Mouse (Mus musculus) liver, embryonic 13.5 days (tissue): ENCODE measurements around the gene Cntn2. TPM values are rescaled to one million over a fixed set of nuclear protein-coding genes. Genes with fewer than 3 reads are reported as not detected.

ENCODE experiments used
- ATAC-seq: fragments of 200-750 bp; cut with Nextera tagmentation; 2 replicates; pipeline ENCODE4 v1.8.0; 2017; ENCODE audit warnings: low read depth, mild to moderate bottlenecking, moderate number of reproducible peaks, moderate library complexity
- DNase-seq: peaks from one replicate; pipeline ENCODE4 v3.0.0; 2022
- H3K27ac ChIP-seq: fragments of 300-500 bp; sonication (generic); 2 replicates; pipeline ENCODE4 v1.5.1; 2015; ENCODE audit warnings: moderate library complexity, mild to moderate bottlenecking, inconsistent platforms
- H3K27me3 ChIP-seq: fragments of 300-500 bp; sonication (generic); 2 replicates; pipeline ENCODE4 v1.6.1; 2015; ENCODE audit warnings: mild to moderate bottlenecking, inconsistent platforms
- H3K36me3 ChIP-seq: fragments of 300-500 bp; sonication (generic); 2 replicates; pipeline ENCODE4 v1.6.1; 2015; ENCODE audit warnings: mild to moderate bottlenecking, inconsistent platforms
- H3K4me1 ChIP-seq: fragments of 300-500 bp; sonication (generic); replicated peaks from 2 replicates; pipeline ENCODE4 v1.6.1; 2015; ENCODE audit warnings: inconsistent platforms
- H3K4me2 ChIP-seq: fragments of 300-500 bp; sonication (generic); 2 replicates; pipeline ENCODE4 v1.6.1; 2015; ENCODE audit warnings: inconsistent platforms, mild to moderate bottlenecking, moderate library complexity
- H3K4me3 ChIP-seq: fragments of 300-500 bp; sonication (generic); replicated peaks from 2 replicates; pipeline ENCODE4 v1.5.1; 2015; ENCODE audit warnings: mild to moderate bottlenecking, inconsistent platforms
- H3K9ac ChIP-seq: fragments of 300-500 bp; sonication (generic); 2 replicates; pipeline ENCODE4 v1.6.1; 2015; ENCODE audit warnings: mild to moderate bottlenecking, inconsistent platforms
- H3K9me3 ChIP-seq: fragments of 300-500 bp; sonication (generic); replicated peaks from 2 replicates; pipeline ENCODE4 v1.6.1; 2016; ENCODE audit warnings: inconsistent platforms
- WGBS: fragments of 180-500 bp; shearing (Covaris S2); methylation state at CpG from one replicate; pipeline ENCODE4 v1.1.7; 2015; ENCODE audit not compliant: insufficient replicate concordance; 5-methylcytosine and 5-hydroxymethylcytosine counted together
- polyA plus RNA-seq: library from polyadenylated mRNA; unstranded; fragments of >200 nt; fragmentation: Nextera tagmentation; extraction: Ambion mirVana; gene quantifications from 2 replicates; pipeline ENCODE4 v1.2.1, GENCODE M21; 2015

Cntn2 gene
- polyA plus RNA-seq, 1 experiment from 2014 or later = 0.09 TPM

- Histone ChIP-seq H3K9ac (no peak overlapping the region), H3K9me3 (no peaks in the 10 kb centered on the region), H3K4me1 (no peaks in the 10 kb centered on the region), H3K27ac (no peak overlapping the region), H3K4me3 (no peak overlapping the region), H3K36me3 (peaks cover 66% of the 10 kb centered on the region), H3K4me2 (no peak overlapping the region), H3K27me3 (no peaks in the 10 kb centered on the region)
- DNase-seq (no peak), ATAC-seq (no peak)
- 80% methylated on average over 7 of the region's 7 CpGs for WGBS
Observed at GRCm38 (mm10) chr1:132506656-132507055, 36.4 kb downstream of the Cntn2 start.

GRCm38 (mm10) chr1:132506058-132506457 is 37.0 kb downstream of the Cntn2 start, which contains the start of gene Tmem81:
Gene Tmem81, plus strand, starts transcription at chr1:132506230.
- Histone ChIP-seq H3K27me3 (no peaks in the 10 kb centered on the region), H3K4me3 (no peak within 1 kb of the TSS), H3K4me2 (no peak within 1 kb of the TSS), H3K9me3 (no peaks in the 10 kb centered on the region), H3K4me1 (no peaks in the 10 kb centered on the region), H3K27ac (no peak within 1 kb of the TSS), H3K36me3 (peaks cover 72% of the 10 kb centered on the region), H3K9ac (no peak within 1 kb of the TSS)
- 89% methylated on average over 7 of the region's 7 CpGs for WGBS
- ATAC-seq = no peak
- DNase-seq = no peak

DNA sequence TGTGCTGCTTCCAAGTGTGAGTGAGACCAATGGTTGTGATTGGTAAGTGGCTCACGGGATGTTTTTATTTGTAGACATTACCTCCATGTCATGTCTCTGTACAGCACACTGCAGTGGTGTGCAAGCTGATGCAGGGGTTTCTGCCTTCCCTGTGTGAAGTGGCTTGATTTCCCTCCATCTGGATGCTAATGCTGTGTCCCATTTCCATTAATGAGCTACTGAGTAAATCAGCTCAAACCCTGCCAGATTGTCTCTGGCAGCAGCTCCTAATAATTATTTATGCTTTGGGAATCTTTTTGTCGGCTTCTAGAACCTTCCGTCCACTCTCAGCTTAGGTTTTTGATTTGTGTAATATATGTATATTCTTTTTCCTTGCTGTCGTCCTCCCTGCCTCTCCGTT is 37.9 kb downstream of the Cntn2 start:
- Histone ChIP-seq H3K4me1 (no peaks in the 10 kb centered on the region), H3K27ac (no peak overlapping the region), H3K4me3 (no peak overlapping the region), H3K9me3 (no peaks in the 10 kb centered on the region), H3K27me3 (no peaks in the 10 kb centered on the region), H3K36me3 (peaks cover 81% of the 10 kb centered on the region), H3K9ac (no peak overlapping the region), H3K4me2 (no peak overlapping the region)
- 84% methylated on average over 5 of the region's 5 CpGs for WGBS
- no peak for DNase-seq
- no peak for ATAC-seq

- H3K4me1 ChIP-seq = no peaks in the 10 kb centered on the region
- ATAC-seq (no peak), DNase-seq (no peak)
- peaks cover 89% of the 10 kb centered on the region for H3K36me3 ChIP-seq
- WGBS = 89% methylated on average over 2 of the region's 2 CpGs
- H3K9ac ChIP-seq = no peak overlapping the region
- H3K4me3 ChIP-seq = no peak overlapping the region
- no peaks in the 10 kb centered on the region for H3K9me3 ChIP-seq
- H3K27ac ChIP-seq = no peak overlapping the region
- H3K4me2 ChIP-seq = no peak overlapping the region
- H3K27me3 ChIP-seq = no peaks in the 10 kb centered on the region
Observed at GRCm38 (mm10) chr1:132500535-132500934, 42.5 kb downstream of the Cntn2 start.

- Histone ChIP-seq H3K4me3 (no peak overlapping the region), H3K9ac (no peak overlapping the region), H3K9me3 (no peaks in the 10 kb centered on the region), H3K4me2 (no peak overlapping the region), H3K27me3 (no peaks in the 10 kb centered on the region), H3K36me3 (peaks cover 34% of the 10 kb centered on the region), H3K27ac (no peak overlapping the region), H3K4me1 (peaks cover 23% of the 10 kb centered on the region)
- WGBS = 68% methylated on average over 6 of the region's 6 CpGs
- DNase-seq (no peak), ATAC-seq (no peak)
Observed at GRCm38 (mm10) chr1:132483759-132484158, 59.3 kb downstream of the Cntn2 start.

- Histone ChIP-seq H3K9ac (no peak overlapping the region), H3K4me3 (no peak overlapping the region), H3K27me3 (no peaks in the 10 kb centered on the region), H3K27ac (no peak overlapping the region), H3K9me3 (no peaks in the 10 kb centered on the region), H3K4me1 (peaks cover 28% of the 10 kb centered on the region), H3K4me2 (no peak overlapping the region), H3K36me3 (peaks cover 29% of the 10 kb centered on the region)
- 82% methylated on average over 3 of the region's 3 CpGs for WGBS
- ATAC-seq (no peak), DNase-seq (no peak)
Observed at GRCm38 (mm10) chr1:132483234-132483633, 59.8 kb downstream of the Cntn2 start.

DNA sequence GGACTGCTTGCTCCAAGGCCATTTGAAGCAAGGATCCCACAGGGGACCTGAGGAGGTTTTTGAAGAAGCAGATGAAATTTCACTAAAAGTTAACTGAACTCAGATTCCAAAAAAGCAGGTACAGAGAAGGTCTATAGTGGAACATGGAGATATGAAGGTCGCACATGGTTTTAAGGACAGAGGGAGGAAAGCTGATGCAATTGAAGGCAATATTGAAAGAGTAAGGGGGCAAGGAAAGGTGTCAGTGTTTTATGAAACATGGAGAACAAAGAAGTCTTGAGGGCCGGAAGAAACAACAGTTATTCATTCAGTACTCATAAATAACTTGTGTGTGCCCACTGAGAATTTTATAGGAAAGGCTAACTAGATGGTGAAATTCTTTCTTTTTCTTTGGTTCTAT is 61.4 kb downstream of the Cntn2 start:
- Histone ChIP-seq H3K4me1 (peaks cover 33% of the 10 kb centered on the region), H3K27ac (no peak overlapping the region), H3K4me3 (no peak overlapping the region), H3K4me2 (no peak overlapping the region), H3K36me3 (peaks cover 20% of the 10 kb centered on the region), H3K9ac (no peak overlapping the region), H3K27me3 (no peaks in the 10 kb centered on the region), H3K9me3 (no peaks in the 10 kb centered on the region)
- DNase-seq = no peak
- 84% methylated on average over 2 of the region's 2 CpGs for WGBS
- ATAC-seq = no peak

GRCm38 (mm10) chr1:132479438-132479837 is 63.6 kb downstream of the Cntn2 start:
- Histone ChIP-seq H3K36me3 (0 out of 2 replicates have a peak, but pooled peaks cover 4% of the 10 kb centered on the region), H3K4me1 (peaks cover 45% of the 10 kb centered on the region), H3K27ac (no peak overlapping the region), H3K4me2 (no peak overlapping the region), H3K9ac (no peak overlapping the region), H3K4me3 (no peak overlapping the region), H3K9me3 (no peaks in the 10 kb centered on the region), H3K27me3 (no peaks in the 10 kb centered on the region)
- DNase-seq = no peak
- no peak for ATAC-seq
- 80% methylated on average over 1 of the region's 1 CpGs for WGBS

DNA sequence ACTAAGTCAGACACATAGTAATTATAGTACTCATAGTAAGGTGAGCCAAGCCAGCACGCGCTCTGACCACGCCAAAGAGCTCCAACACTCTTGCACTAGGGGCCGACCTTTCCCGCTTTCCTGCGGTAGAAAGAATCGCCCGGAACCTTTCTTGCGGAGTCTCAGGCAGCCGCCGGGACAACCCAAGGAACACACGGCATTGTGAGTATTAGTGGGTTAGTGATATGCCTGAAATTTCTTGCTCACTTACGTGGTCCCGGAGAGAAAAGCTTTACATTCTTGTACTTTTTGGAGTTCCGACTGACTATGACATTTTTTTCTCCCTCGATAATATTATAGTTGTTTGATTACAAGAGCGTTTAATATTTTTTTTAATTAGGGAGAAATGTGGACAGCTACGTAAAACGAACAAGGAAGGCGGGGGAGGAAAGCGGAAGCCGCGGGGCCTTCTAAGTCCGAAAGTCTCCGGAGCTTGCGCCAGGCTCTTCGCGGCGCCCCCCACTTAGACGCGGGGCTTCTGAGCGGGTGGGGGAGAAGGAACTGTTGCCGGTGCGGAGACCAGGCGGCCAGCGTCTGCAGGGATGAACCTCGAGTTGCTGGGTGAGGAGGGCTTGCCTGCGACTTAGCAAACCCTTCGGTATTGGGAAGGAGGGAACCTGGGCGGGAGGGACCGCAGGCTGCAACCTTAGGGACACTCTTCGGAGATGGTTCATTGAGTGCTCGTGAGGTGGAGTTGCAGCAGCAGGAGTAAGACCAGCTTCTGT is 65.9 kb downstream of the Cntn2 start, which contains the start of gene Rbbp5:
Gene Rbbp5, plus strand, starts transcription at position 438 of the 764 bp plus-strand sequence.
- H3K4me2 ChIP-seq = peak within 1 kb of the TSS; percentile 82
- no peaks in the 10 kb centered on the region for H3K27me3 ChIP-seq
- peak; percentile 90 for ATAC-seq
- H3K4me3 ChIP-seq = peak within 1 kb of the TSS; percentile 71
- H3K4me1 ChIP-seq = peaks cover 39% of the 10 kb centered on the region
- H3K36me3 ChIP-seq = no peaks in the 10 kb centered on the region
- peak; percentile 76 for DNase-seq
- peak within 1 kb of the TSS; percentile 73 for H3K27ac ChIP-seq
- H3K9ac ChIP-seq = peak within 1 kb of the TSS; percentile 79
- WGBS = under 1% methylated on average over 43 of the region's 43 CpGs
- no peaks in the 10 kb centered on the region for H3K9me3 ChIP-seq

- peak overlapping the region; percentile 73 for H3K27ac ChIP-seq
- 3% methylated on average over 9 of the region's 9 CpGs for WGBS
- H3K4me3 ChIP-seq = peak overlapping the region; percentile 71
- peak; percentile 57 for ATAC-seq
- H3K9me3 ChIP-seq = no peaks in the 10 kb centered on the region
- DNase-seq = no peak
- H3K4me2 ChIP-seq = peak overlapping the region; percentile 72
- peaks cover 39% of the 10 kb centered on the region for H3K4me1 ChIP-seq
- H3K9ac ChIP-seq = peak overlapping the region; percentile 79
- no peaks in the 10 kb centered on the region for H3K36me3 ChIP-seq
- H3K27me3 ChIP-seq = no peaks in the 10 kb centered on the region
Observed at GRCm38 (mm10) chr1:132476575-132476927, 66.5 kb downstream of the Cntn2 start.

DNA sequence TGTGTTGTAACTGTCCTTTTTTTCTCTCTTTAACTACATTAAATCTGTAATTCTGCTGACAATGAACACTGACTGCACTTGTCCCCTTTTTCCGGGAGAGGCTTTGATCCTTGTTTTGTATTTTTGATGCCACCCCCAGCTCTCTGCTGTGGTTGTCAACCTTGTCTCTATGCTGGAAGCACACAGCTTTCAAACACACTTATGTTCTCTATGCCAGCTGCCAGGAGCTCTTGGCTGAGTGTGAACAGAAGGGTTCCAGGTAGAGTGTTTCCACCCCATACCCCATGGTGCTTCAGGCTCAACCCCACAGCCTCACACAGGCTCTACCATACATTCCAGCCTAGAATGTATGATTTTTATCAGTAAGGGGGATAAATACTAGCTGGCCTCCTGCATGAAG is 68.6 kb downstream of the Cntn2 start:
- Histone ChIP-seq H3K36me3 (no peaks in the 10 kb centered on the region), H3K27me3 (no peaks in the 10 kb centered on the region), H3K4me3 (no peak overlapping the region), H3K4me1 (peaks cover 33% of the 10 kb centered on the region), H3K9ac (no peak overlapping the region), H3K9me3 (no peaks in the 10 kb centered on the region), H3K4me2 (no peak overlapping the region), H3K27ac (no peak overlapping the region)
- ATAC-seq (no peak), DNase-seq (no peak)
- 67% methylated on average over 1 of the region's 1 CpGs for WGBS

GRCm38 (mm10) chr1:132472537-132472936 is 70.5 kb downstream of the Cntn2 start:
- H3K36me3 ChIP-seq = no peaks in the 10 kb centered on the region
- WGBS = 52% methylated on average over 5 of the region's 5 CpGs
- no peaks in the 10 kb centered on the region for H3K27me3 ChIP-seq
- H3K4me1 ChIP-seq = peaks cover 16% of the 10 kb centered on the region
- no peak overlapping the region for H3K27ac ChIP-seq
- H3K9me3 ChIP-seq = no peaks in the 10 kb centered on the region
- DNase-seq (no peak), ATAC-seq (no peak)
- H3K4me3 ChIP-seq = no peak overlapping the region
- no peak overlapping the region for H3K9ac ChIP-seq
- H3K4me2 ChIP-seq = no peak overlapping the region
